Mouse (Mus musculus): ENCODE data around the gene Gm8653.
"Not testable (repeated sequence)": the region's sequence is repeated elsewhere in the genome, so short reads cannot be mapped to it uniquely, and the experiment has no call there.

Gm8653 gene

DNA sequence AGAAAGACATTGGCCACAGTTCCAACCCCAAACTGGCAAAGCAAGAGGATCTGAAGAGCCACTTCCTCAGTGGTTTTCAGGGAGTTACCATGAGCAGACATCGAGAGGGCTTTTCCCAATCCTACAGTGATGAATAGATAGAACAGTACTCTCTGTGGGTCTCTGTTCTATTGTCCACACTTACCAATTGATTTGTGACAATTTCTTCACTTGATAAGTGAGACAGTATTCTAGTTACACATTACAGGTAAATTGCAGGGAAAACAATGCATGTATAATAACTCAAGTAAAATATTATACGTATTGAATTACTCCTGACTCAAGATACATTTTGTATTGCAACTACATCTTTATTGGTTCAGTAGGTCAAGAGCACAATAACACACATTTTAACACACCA, at the start of gene Gm8653:
Gene Gm8653 (minus strand): TSS at position 101 of the 400 bp plus-strand sequence.
- not testable (repeated sequence) for DNase-seq (ENCODE audit: low read depth, low spot score)

DNA sequence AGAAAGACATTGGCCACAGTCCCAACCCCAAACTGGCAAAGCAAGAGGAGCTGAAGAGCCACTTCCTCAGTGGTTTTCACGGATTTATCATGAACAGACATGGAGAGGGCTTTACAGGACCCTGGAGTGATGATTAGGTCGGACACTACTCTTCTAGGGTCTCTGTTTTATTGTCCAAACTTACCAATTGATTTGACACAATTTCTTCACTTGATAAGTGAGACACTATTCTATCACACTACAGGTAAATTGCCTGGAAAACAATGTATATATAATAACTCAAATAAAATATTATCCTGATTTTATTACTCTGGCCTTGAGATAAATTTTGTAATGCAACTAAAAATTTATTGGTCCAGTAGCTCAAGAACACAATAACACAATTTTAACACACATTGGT, 28.3 kb upstream of the Gm8653 start, which contains the start of gene Gm8453:
Gene Gm8453 (minus strand): TSS at position 101 of the 400 bp plus-strand sequence.
- DNase-seq (ENCODE audit: low read depth, low spot score) = not testable (repeated sequence)

DNA sequence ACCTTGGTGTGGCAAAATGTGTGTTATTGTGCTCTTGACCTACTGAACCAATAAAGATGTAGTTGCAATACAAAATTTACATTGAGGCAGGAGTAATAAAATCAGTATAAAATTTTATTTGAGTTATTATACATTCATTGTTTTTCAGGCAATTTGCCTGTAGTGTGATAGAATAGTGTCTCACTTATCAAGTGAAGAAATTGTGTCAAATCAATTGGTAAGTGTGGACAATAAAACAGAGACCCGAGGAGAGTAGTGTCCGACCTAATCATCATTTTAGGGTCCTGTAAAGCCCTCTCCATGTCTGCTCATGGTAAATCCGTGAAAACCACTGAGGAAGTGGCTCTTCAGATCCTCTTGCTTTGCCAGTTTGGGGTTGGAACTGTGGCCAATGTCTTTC, 12.0 kb downstream of the Gm8653 start, which contains the start of gene Vmn1r143:
Gene Vmn1r143 (plus strand): TSS at position 301 of the 400 bp plus-strand sequence.
- not testable (repeated sequence) for DNase-seq (ENCODE audit: low read depth, low spot score)

DNA sequence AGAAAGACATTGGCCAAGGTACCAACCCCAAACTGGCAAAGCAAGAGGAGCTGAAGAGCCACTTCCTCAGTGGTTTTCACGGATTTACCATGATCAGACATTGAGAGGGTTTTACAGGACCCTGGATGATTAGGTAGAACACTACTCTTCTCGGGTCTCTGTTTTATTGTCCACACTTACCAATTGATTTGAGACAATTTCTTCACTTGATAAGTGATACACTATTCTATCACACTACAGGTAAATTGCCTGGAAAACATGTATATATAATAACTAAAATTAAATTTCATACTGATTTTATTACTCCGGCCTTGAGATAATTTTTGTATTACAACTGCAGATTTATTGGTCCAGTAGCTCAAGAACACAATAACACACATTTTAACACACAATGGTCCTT, 37.1 kb downstream of the Gm8653 start, which contains the start of gene Vmn1r142:
Gene Vmn1r142 (minus strand): TSS at position 101 of the 400 bp plus-strand sequence.
- DNase-seq (ENCODE audit: low read depth, low spot score) = not testable (repeated sequence)
